Comparison of ENCODE assay signal across 9 mouse cellular contexts in genomic region chr4:7580554-7581219, GRCm38 (mm10).
DNase-seq lines count a peak whose midpoint lies in the region; ATAC-seq and TF ChIP-seq lines count a peak whose summit lies in the region.
"Had no signal": no experiment of that assay in that cellular context is flagged by ENCODE, and none has a peak within 500 bp of the region (broad histone marks: within the 10 kb centered on the region; RNA-seq: fewer than 3 reads in every experiment).

No protein-coding gene starts in this region.

- WGBS in forebrain, postnatal 0 days = 30% methylated on average over 10 of the region's 10 CpGs
- WGBS in midbrain, embryonic 15.5 days = 39% methylated on average over 10 of the region's 10 CpGs

- intact Hi-C loops in left cerebral cortex, postnatal 4 days (cut with DNase I) = no loop called here

- H3K4me2 ChIP-seq in forebrain, postnatal 0 days (ENCODE audit: low read depth) = peak overlapping the region; percentile 30
- H3K4me2 ChIP-seq in midbrain, embryonic 15.5 days = peak overlapping the region; percentile 7; the same call in 1 of the 2 replicates

- no peak for TF ChIP-seq CTCF in forebrain, postnatal 0 days (IDR thresholded peaks at IDR 0.05; ENCODE audit: low read depth)

- H3K4me3 ChIP-seq in forebrain, postnatal 0 days (ENCODE audit: low read depth, low read length) = no peak overlapping the region
- H3K4me3 ChIP-seq in midbrain, embryonic 15.5 days = no peak overlapping the region

- H3K9me3 ChIP-seq in forebrain, postnatal 0 days (ENCODE audit: low read length) = no peaks in the 10 kb centered on the region
- H3K9me3 ChIP-seq in midbrain, embryonic 15.5 days = no peaks in the 10 kb centered on the region

- H3K27me3 ChIP-seq in forebrain, postnatal 0 days (ENCODE audit: insufficient read depth, low read length) = no peaks in the 10 kb centered on the region
- no peaks in the 10 kb centered on the region for H3K27me3 ChIP-seq in midbrain, embryonic 15.5 days (replicated peaks)

- peak overlapping the region; percentile 10; the same call in 1 of the 2 replicates for H3K9ac ChIP-seq in forebrain, postnatal 0 days
- H3K9ac ChIP-seq in midbrain, embryonic 15.5 days = no peak overlapping the region

- H3K27ac ChIP-seq in forebrain, postnatal 0 days (ENCODE audit: low read depth, low read length) = peak overlapping the region; percentile 71; the same call in 1 of the 2 replicates
- H3K27ac ChIP-seq in midbrain, embryonic 15.5 days = peak overlapping the region; percentile 81

- peak; percentile 85 for ATAC-seq in forebrain, postnatal 0 days
- peak; percentile 84 for ATAC-seq in midbrain, embryonic 15.5 days (replicated peaks)

- DNase-seq in left cerebral cortex, adult 18-20 months (ENCODE audit: low spot score in 2 of 2) = peak; percentile 21 to 27
- no peak for DNase-seq in left cerebral cortex, postnatal 4 days
- DNase-seq in brain, adult 2 months (ENCODE audit: low read depth, low spot score) = peak; percentile 83
- DNase-seq in forebrain, postnatal 0 days = peak; percentile 88
- no peak for DNase-seq in adrenal gland, adult 18-20 months (ENCODE audit: low spot score in 2 of 2)
- DNase-seq in kidney, adult 9 months = no peak
- DNase-seq in heart, adult 9 months (ENCODE audit: low spot score in 2 of 2) = no peak
- DNase-seq: kidney, adult 8-10 months had no signal

- H3K4me1 ChIP-seq in forebrain, postnatal 0 days (ENCODE audit: insufficient read depth) = peaks cover 10% of the 10 kb centered on the region; the same call in 1 of the 2 replicates
- peaks cover 18% of the 10 kb centered on the region for H3K4me1 ChIP-seq in midbrain, embryonic 15.5 days

- no peaks in the 10 kb centered on the region for H3K36me3 ChIP-seq in forebrain, postnatal 0 days (ENCODE audit: insufficient read depth)
- H3K36me3 ChIP-seq in midbrain, embryonic 15.5 days (replicated peaks) = no peaks in the 10 kb centered on the region

Comparison
In these comparisons a context has a peak if more than half of its experiments do, and no peak if none do; other contexts are left out.
1. DNase-seq: peak in left cerebral cortex, adult 18-20 months (2 of 2), brain, adult 2 months (single experiment) and forebrain, postnatal 0 days (single experiment); none in left cerebral cortex, postnatal 4 days (single experiment), adrenal gland, adult 18-20 months (0 of 2), kidney, adult 9 months (single experiment) and heart, adult 9 months (0 of 2).